In the genomic region with DNA sequence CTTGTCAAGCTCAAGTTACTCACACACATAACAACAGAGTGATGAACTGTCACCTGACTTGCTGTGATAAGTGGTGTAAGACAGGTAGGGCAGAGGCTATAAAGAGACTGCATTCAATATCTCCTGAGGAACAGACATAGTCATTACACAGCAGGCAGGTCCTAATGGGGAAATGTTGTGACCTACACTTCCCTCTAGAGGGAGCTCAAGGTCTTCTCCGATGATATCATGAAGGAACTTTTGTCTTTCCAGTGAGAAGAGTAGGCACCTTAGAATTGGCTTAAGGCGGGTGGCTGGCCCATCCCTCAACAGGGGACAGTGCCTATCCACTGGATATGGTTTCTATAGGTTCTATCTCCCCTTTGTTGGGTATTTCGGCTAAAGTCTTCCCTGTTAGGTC, we compare ENCODE assay signal across 8 mouse cellular contexts. TPM values are rescaled to one million over a fixed set of nuclear protein-coding genes. Genes with fewer than 3 reads are reported as not detected.
DNase-seq lines count a peak whose midpoint lies in the region; ATAC-seq and TF ChIP-seq lines count a peak whose summit lies in the region.

No protein-coding gene starts in this region.

- H3K27ac ChIP-seq in embryonic facial prominence, embryonic 10.5 days (replicated peaks) = no peak overlapping the region
- H3K27ac ChIP-seq in heart, embryonic 15.5 days = no peak overlapping the region
- no peak overlapping the region for H3K27ac ChIP-seq in kidney, postnatal 0 days
- H3K27ac ChIP-seq in liver, adult 2 months (replicated peaks; ENCODE audit: insufficient read depth, low read depth, low read length) = no peak overlapping the region

- ATAC-seq in CD4-positive, CD25-positive, alpha-beta regulatory T cell, adult 4 months = peak; percentile 92
- peak; percentile 47; the same call in 1 of the 2 replicates for ATAC-seq in heart, embryonic 15.5 days (replicated peaks; ENCODE audit: insufficient number of reproducible peaks, insufficient read depth, low FRiP score, low read depth)
- ATAC-seq in kidney, postnatal 0 days (replicated peaks; ENCODE audit: low FRiP score, low read depth) = no peak

- no peaks in the 10 kb centered on the region for H3K4me1 ChIP-seq in embryonic facial prominence, embryonic 10.5 days
- H3K4me1 ChIP-seq in heart, embryonic 15.5 days (replicated peaks) = no peaks in the 10 kb centered on the region
- H3K4me1 ChIP-seq in kidney, postnatal 0 days (replicated peaks; ENCODE audit: insufficient read depth, low read length) = no peaks in the 10 kb centered on the region
- H3K4me1 ChIP-seq in liver, adult 2 months (ENCODE audit: control insufficient read depth, insufficient read depth, low read length) = peaks cover 6% of the 10 kb centered on the region; the same call in 1 of the 2 replicates

- no peaks in the 10 kb centered on the region; the same call in 1 of the 2 replicates for H3K79me2 ChIP-seq in liver, adult 2 months (ENCODE audit: control insufficient read depth, insufficient read depth, low read length)

- H3K36me3 ChIP-seq in embryonic facial prominence, embryonic 10.5 days (replicated peaks) = no peaks in the 10 kb centered on the region
- no peaks in the 10 kb centered on the region for H3K36me3 ChIP-seq in heart, embryonic 15.5 days
- H3K36me3 ChIP-seq in kidney, postnatal 0 days (ENCODE audit: insufficient read depth, low read length) = no peaks in the 10 kb centered on the region
- H3K36me3 ChIP-seq in liver, adult 2 months (ENCODE audit: control insufficient read depth, insufficient read depth, low read length) = no peaks in the 10 kb centered on the region

- H3K27me3 ChIP-seq in embryonic facial prominence, embryonic 10.5 days (replicated peaks; ENCODE audit: low read depth, poor library complexity, severe bottlenecking) = no peaks in the 10 kb centered on the region
- no peaks in the 10 kb centered on the region for H3K27me3 ChIP-seq in heart, embryonic 15.5 days
- H3K27me3 ChIP-seq in kidney, postnatal 0 days (ENCODE audit: insufficient read depth, low read length) = no peaks in the 10 kb centered on the region
- no peaks in the 10 kb centered on the region for H3K27me3 ChIP-seq in liver, adult 2 months (ENCODE audit: control insufficient read depth, insufficient read depth, low read length)

- WGBS in embryonic facial prominence, embryonic 10.5 days = 16% methylated on average over 3 of the region's 3 CpGs
- 15% methylated on average over 3 of the region's 3 CpGs for WGBS in heart, embryonic 15.5 days
- WGBS in kidney, postnatal 0 days = 20% methylated on average over 3 of the region's 3 CpGs
- WGBS in liver, adult 2 months = 18% methylated on average over 3 of the region's 3 CpGs

- peak; percentile 28 for DNase-seq in adrenal gland, adult 8-10 months
- peak; percentile 28 for DNase-seq in embryonic facial prominence, embryonic 10.5 days (ENCODE audit: low spot score)
- peak; percentile 90 for DNase-seq in kidney, postnatal 0 days (ENCODE audit: low spot score)
- peak; percentile 77 for DNase-seq in liver, adult 2 months (ENCODE audit: extremely low read depth, low read depth, low spot score)
- peak; percentile 77 for DNase-seq in naive thymus-derived CD4-positive, alpha-beta T cell, adult 2 months (ENCODE audit: low read depth)
- DNase-seq in testis, postnatal 14 days (ENCODE audit: low spot score) = peak; percentile 27

- peak; percentile 97 for TF ChIP-seq CTCF in kidney, postnatal 0 days (IDR thresholded peaks at IDR 0.05; ENCODE audit: low read depth)
- peak; percentile 53; the same call in 1 of the 2 replicates for TF ChIP-seq CTCF in liver, adult 2 months (IDR thresholded peaks at IDR 0.05; ENCODE audit: low read depth, low read length)

- H3K9ac ChIP-seq in heart, embryonic 15.5 days = no peak overlapping the region
- no peak overlapping the region for H3K9ac ChIP-seq in kidney, postnatal 0 days (ENCODE audit: low read depth, low read length)
- H3K9ac ChIP-seq in liver, adult 2 months (ENCODE audit: low read depth, low read length) = 0 out of 2 replicates have a peak overlapping the region, but pooled peaks have one; percentile 43

- no peaks in the 10 kb centered on the region for H3K9me3 ChIP-seq in embryonic facial prominence, embryonic 10.5 days
- no peaks in the 10 kb centered on the region for H3K9me3 ChIP-seq in heart, embryonic 15.5 days (replicated peaks)
- no peaks in the 10 kb centered on the region for H3K9me3 ChIP-seq in kidney, postnatal 0 days (replicated peaks; ENCODE audit: low read length)

- H3K4me3 ChIP-seq in embryonic facial prominence, embryonic 10.5 days = no peak overlapping the region
- no peak overlapping the region for H3K4me3 ChIP-seq in heart, embryonic 15.5 days
- no peak overlapping the region for H3K4me3 ChIP-seq in kidney, postnatal 0 days (replicated peaks; ENCODE audit: low read depth, low read length)
- H3K4me3 ChIP-seq in liver, adult 2 months (ENCODE audit: insufficient read depth, low read depth, low read length) = no peak overlapping the region

- no peak overlapping the region for H3K4me2 ChIP-seq in heart, embryonic 15.5 days
- H3K4me2 ChIP-seq in kidney, postnatal 0 days (ENCODE audit: low read length) = no peak overlapping the region

- no peak for TF ChIP-seq POLR2A in liver, adult 2 months (IDR thresholded peaks at IDR 0.05; ENCODE audit: extremely low read depth, insufficient read depth, low read length)

RNA-seq across cellular contexts. Expression of gene Aldob, which starts 18.3 kb away (rescaled TPM):
- polyA plus RNA-seq in CD4-positive, CD25-positive, alpha-beta regulatory T cell, adult 4 months (2017; shearing (Covaris generic)) = not detected
- 1 to 10 TPM in 1 of 4 experiments, under 1 TPM in 3; 0.15 to 1.3 (median 0.56) TPM for total RNA-seq in adrenal gland, adult 8-10 months (2022)
- not detected in 2 replicates for polyA plus RNA-seq in embryonic facial prominence, embryonic 10.5 days (2016; fragmentation: Nextera tagmentation; extraction: Ambion mirVana)
- 0.40 and 2.2 TPM in 2 replicates for polyA plus RNA-seq in heart, embryonic 15.5 days (2015; fragmentation: Nextera tagmentation; extraction: Ambion mirVana)
- 929 and 971 TPM in 2 replicates for polyA plus RNA-seq in kidney, postnatal 0 days (2015; fragmentation: Nextera tagmentation; extraction: Ambion mirVana)
- 3,873 and 3,924 TPM in 2 replicates for total RNA-seq in liver, adult 2 months (2014; rRNA removed)
- 2,627 and 3,122 TPM in 2 replicates for polyA plus RNA-seq in liver, adult 2 months (2012; rRNA removed)

RNA-seq across cellular contexts. Expression of gene Tmem246, which starts 30.1 kb away (rescaled TPM):
- not detected for polyA plus RNA-seq in CD4-positive, CD25-positive, alpha-beta regulatory T cell, adult 4 months (2017; shearing (Covaris generic))
- 10 to 100 TPM in 2 of 4 experiments, 1 to 10 TPM in 2; 9.4 to 13.0 (median 10.4) TPM for total RNA-seq in adrenal gland, adult 8-10 months (2022)
- 10.6 and 12.0 TPM in 2 replicates for polyA plus RNA-seq in embryonic facial prominence, embryonic 10.5 days (2016; fragmentation: Nextera tagmentation; extraction: Ambion mirVana)
- polyA plus RNA-seq in heart, embryonic 15.5 days (2015; fragmentation: Nextera tagmentation; extraction: Ambion mirVana) = 50.0 and 52.3 TPM in 2 replicates
- polyA plus RNA-seq in kidney, postnatal 0 days (2015; fragmentation: Nextera tagmentation; extraction: Ambion mirVana) = 29.6 and 30.1 TPM in 2 replicates
- 0.27 and 0.46 TPM in 2 replicates for total RNA-seq in liver, adult 2 months (2014; rRNA removed)
- polyA plus RNA-seq in liver, adult 2 months (2012; rRNA removed) = 0.51 and 0.59 TPM in 2 replicates

RNA-seq across cellular contexts. Expression of gene Zfp189, which starts 46.6 kb away (rescaled TPM):
- 1 to 10 TPM; 3.3 to 4.0 TPM for polyA plus RNA-seq in CD4-positive, CD25-positive, alpha-beta regulatory T cell, adult 4 months (2017; shearing (Covaris generic))
- total RNA-seq in adrenal gland, adult 8-10 months (2022) = 1 to 10 TPM; 6.2 to 7.7 (median 6.2) TPM
- 10.7 and 11.2 TPM in 2 replicates for polyA plus RNA-seq in embryonic facial prominence, embryonic 10.5 days (2016; fragmentation: Nextera tagmentation; extraction: Ambion mirVana)
- 5.6 and 7.2 TPM in 2 replicates for polyA plus RNA-seq in heart, embryonic 15.5 days (2015; fragmentation: Nextera tagmentation; extraction: Ambion mirVana)
- polyA plus RNA-seq in kidney, postnatal 0 days (2015; fragmentation: Nextera tagmentation; extraction: Ambion mirVana) = 9.0 and 9.1 TPM in 2 replicates
- 5.2 and 6.4 TPM in 2 replicates for total RNA-seq in liver, adult 2 months (2014; rRNA removed)
- polyA plus RNA-seq in liver, adult 2 months (2012; rRNA removed) = 1.1 and 1.5 TPM in 2 replicates

RNA-seq across cellular contexts. Expression of gene Mrpl50, which starts 46.7 kb away (rescaled TPM):
- polyA plus RNA-seq in CD4-positive, CD25-positive, alpha-beta regulatory T cell, adult 4 months (2017; shearing (Covaris generic)) = 10 to 100 TPM; 33.8 to 39.9 TPM
- 10 to 100 TPM; 37.9 to 46.9 (median 40.0) TPM for total RNA-seq in adrenal gland, adult 8-10 months (2022)
- 82.9 and 83.6 TPM in 2 replicates for polyA plus RNA-seq in embryonic facial prominence, embryonic 10.5 days (2016; fragmentation: Nextera tagmentation; extraction: Ambion mirVana)
- polyA plus RNA-seq in heart, embryonic 15.5 days (2015; fragmentation: Nextera tagmentation; extraction: Ambion mirVana) = 52.9 and 61.3 TPM in 2 replicates
- 93.8 and 96.4 TPM in 2 replicates for polyA plus RNA-seq in kidney, postnatal 0 days (2015; fragmentation: Nextera tagmentation; extraction: Ambion mirVana)
- 30.1 and 32.2 TPM in 2 replicates for total RNA-seq in liver, adult 2 months (2014; rRNA removed)
- polyA plus RNA-seq in liver, adult 2 months (2012; rRNA removed) = 4.9 and 7.2 TPM in 2 replicates

Comparison
In these comparisons a context has a peak if more than half of its experiments do, and no peak if none do; other contexts are left out.
1. DNase-seq: peak in every context shown above with its lines; median percentile 90 in kidney, postnatal 0 days; 77 in liver, adult 2 months; 77 in naive thymus-derived CD4-positive, alpha-beta T cell, adult 2 months; 28 in adrenal gland, adult 8-10 months; 28 in embryonic facial prominence, embryonic 10.5 days; 27 in testis, postnatal 14 days.
2. RNA of gene Aldob, which starts 18.3 kb away (polyA plus RNA-seq): 2,627 to 3,122 TPM in liver, adult 2 months and 929 to 971 TPM in kidney, postnatal 0 days; 0.40 to 2.2 TPM in heart, embryonic 15.5 days, not detected in embryonic facial prominence, embryonic 10.5 days and not detected in CD4-positive, CD25-positive, alpha-beta regulatory T cell, adult 4 months; every median in the first group is over 100 times any median in the second.